In genomic region chr7:127473705-127474104, GRCm38 (mm10) we compare ENCODE assay signal across 10 mouse cellular contexts. TPM values are rescaled to one million over a fixed set of nuclear protein-coding genes. Genes with fewer than 3 reads are reported as not detected.
DNase-seq lines count a peak whose midpoint lies in the region; ATAC-seq and TF ChIP-seq lines count a peak whose summit lies in the region.
"Had no signal": no experiment of that assay in that cellular context is flagged by ENCODE, and none has a peak within 500 bp of the region (broad histone marks: within the 10 kb centered on the region; RNA-seq: fewer than 3 reads in every experiment).

No protein-coding gene starts in this region.

- H3K36me3 ChIP-seq in forebrain, postnatal 0 days (ENCODE audit: insufficient read depth), result peaks cover 32% of the 10 kb centered on the region
- H3K36me3 ChIP-seq in forebrain, embryonic 16.5 days (ENCODE audit: control insufficient read depth, insufficient read depth), result peaks cover 19% of the 10 kb centered on the region
- peaks cover 41% of the 10 kb centered on the region for H3K36me3 ChIP-seq in lung, embryonic 14.5 days (ENCODE audit: insufficient read depth)
- H3K36me3 ChIP-seq in liver, postnatal 0 days (replicated peaks; ENCODE audit: insufficient read depth, low read length), result peaks cover 41% of the 10 kb centered on the region

- H3K4me1 ChIP-seq in forebrain, postnatal 0 days (ENCODE audit: insufficient read depth), result peaks cover 17% of the 10 kb centered on the region
- peaks cover 27% of the 10 kb centered on the region for H3K4me1 ChIP-seq in forebrain, embryonic 16.5 days (replicated peaks; ENCODE audit: control insufficient read depth, insufficient read depth, low read length)
- H3K4me1 ChIP-seq in lung, embryonic 14.5 days (ENCODE audit: insufficient read depth), result peaks cover 9% of the 10 kb centered on the region
- peaks cover 19% of the 10 kb centered on the region for H3K4me1 ChIP-seq in liver, postnatal 0 days (ENCODE audit: insufficient read depth)

- no peak overlapping the region for H3K4me3 ChIP-seq in forebrain, postnatal 0 days (ENCODE audit: low read depth, low read length)
- H3K4me3 ChIP-seq in forebrain, embryonic 16.5 days (replicated peaks; ENCODE audit: low read length), result no peak overlapping the region
- H3K4me3 ChIP-seq in lung, embryonic 14.5 days (ENCODE audit: low read depth, low read length), result no peak overlapping the region
- H3K4me3 ChIP-seq in liver, postnatal 0 days (ENCODE audit: low read depth, low read length), result no peak overlapping the region
- H3K4me3 ChIP-seq: limb, embryonic 12.5 days had no signal

- no peak for ATAC-seq in forebrain, postnatal 0 days
- no peak for ATAC-seq in forebrain, embryonic 16.5 days
- no peak for ATAC-seq in lung, embryonic 14.5 days (ENCODE audit: insufficient read depth)
- ATAC-seq in liver, postnatal 0 days, result no peak

- no peak overlapping the region for H3K9ac ChIP-seq in forebrain, postnatal 0 days
- no peak overlapping the region for H3K9ac ChIP-seq in forebrain, embryonic 16.5 days (replicated peaks; ENCODE audit: low read depth, low read length)
- no peak overlapping the region for H3K9ac ChIP-seq in lung, embryonic 14.5 days
- no peak overlapping the region for H3K9ac ChIP-seq in liver, postnatal 0 days (replicated peaks)
- H3K9ac ChIP-seq: limb, embryonic 12.5 days had no signal

- no peak overlapping the region for H3K27ac ChIP-seq in forebrain, postnatal 0 days (ENCODE audit: low read depth, low read length)
- no peak overlapping the region for H3K27ac ChIP-seq in forebrain, embryonic 16.5 days (ENCODE audit: low read length)
- no peak overlapping the region for H3K27ac ChIP-seq in lung, embryonic 14.5 days (ENCODE audit: low read depth)
- H3K27ac ChIP-seq in liver, postnatal 0 days (ENCODE audit: low read depth), result no peak overlapping the region
- H3K27ac ChIP-seq: limb, embryonic 12.5 days had no signal

- no peak overlapping the region for H3K4me2 ChIP-seq in forebrain, postnatal 0 days (ENCODE audit: low read depth)
- H3K4me2 ChIP-seq in forebrain, embryonic 16.5 days (ENCODE audit: low read length), result no peak overlapping the region
- no peak overlapping the region for H3K4me2 ChIP-seq in lung, embryonic 14.5 days
- H3K4me2 ChIP-seq in liver, postnatal 0 days (ENCODE audit: low read depth, low read length), result no peak overlapping the region
- H3K4me2 ChIP-seq: limb, embryonic 12.5 days had no signal

- H3K27me3 ChIP-seq in forebrain, postnatal 0 days (ENCODE audit: insufficient read depth, low read length), result no peaks in the 10 kb centered on the region
- H3K27me3 ChIP-seq in forebrain, embryonic 16.5 days (replicated peaks; ENCODE audit: control insufficient read depth, insufficient read depth, low read length), result no peaks in the 10 kb centered on the region
- no peaks in the 10 kb centered on the region for H3K27me3 ChIP-seq in lung, embryonic 14.5 days (ENCODE audit: insufficient read depth, low read length)
- H3K27me3 ChIP-seq in liver, postnatal 0 days (ENCODE audit: insufficient read depth, low read length), result no peaks in the 10 kb centered on the region
- H3K27me3 ChIP-seq: limb, embryonic 12.5 days had no signal

- no peak for TF ChIP-seq EP300 in liver, postnatal 0 days (IDR thresholded peaks at IDR 0.05; ENCODE audit: low read depth)

- 76% methylated on average over 5 of the region's 5 CpGs for WGBS in forebrain, postnatal 0 days
- 76% methylated on average over 5 of the region's 5 CpGs for WGBS in forebrain, embryonic 16.5 days
- 85% methylated on average over 5 of the region's 5 CpGs for WGBS in lung, embryonic 14.5 days
- 86% methylated on average over 5 of the region's 5 CpGs for whole genome bisulfite sequencing in liver, postnatal 0 days (ENCODE audit: insufficient replicate concordance)

- TF ChIP-seq CTCF in forebrain, postnatal 0 days (IDR thresholded peaks at IDR 0.05; ENCODE audit: low read depth), result peak; percentile 48
- peak; percentile 34; the same call in 1 of the 2 replicates for TF ChIP-seq CTCF in lung, embryonic 14.5 days (IDR thresholded peaks at IDR 0.05; ENCODE audit: low read depth)
- TF ChIP-seq CTCF in liver, postnatal 0 days (IDR thresholded peaks at IDR 0.05; ENCODE audit: low read depth), result peak; percentile 38; the same call in 1 of the 2 replicates

- no peak for DNase-seq in forebrain, postnatal 0 days
- peak; percentile 20 for DNase-seq in lung, embryonic 14.5 days
- no peak for DNase-seq in lung, postnatal 4 days
- DNase-seq in ES-CJ7 (ENCODE audit: low read depth, low spot score), result peak; percentile 71
- DNase-seq in liver, postnatal 0 days, result no peak
- DNase-seq in T-cell, adult 2 months (ENCODE audit: low spot score), result no peak
- DNase-seq in cerebellum, postnatal 36 days, result no peak
- DNase-seq: adrenal gland, postnatal 14 days had no signal

- no peaks in the 10 kb centered on the region for H3K9me3 ChIP-seq in forebrain, postnatal 0 days (ENCODE audit: low read length)
- no peaks in the 10 kb centered on the region for H3K9me3 ChIP-seq in forebrain, embryonic 16.5 days (ENCODE audit: control insufficient read depth, low read length)
- no peaks in the 10 kb centered on the region for H3K9me3 ChIP-seq in lung, embryonic 14.5 days (ENCODE audit: low read depth, low read length)
- H3K9me3 ChIP-seq in liver, postnatal 0 days (ENCODE audit: low read length), result no peaks in the 10 kb centered on the region
- H3K9me3 ChIP-seq: limb, embryonic 12.5 days had no signal

RNA-seq across cellular contexts. Expression of gene Fbrs, which starts 5.3 kb away (rescaled TPM):
- total RNA-seq in forebrain, postnatal 0 days (2014; rRNA removed), result 23.7 and 31.9 TPM in 2 replicates
- 6.6 and 10.6 TPM in 2 replicates for polyA plus RNA-seq in forebrain, postnatal 0 days (2015; fragmentation: Nextera tagmentation; extraction: Ambion mirVana)
- 10.2 and 11.8 TPM in 2 replicates for polyA plus RNA-seq in forebrain, embryonic 16.5 days (2015; fragmentation: Nextera tagmentation; extraction: Ambion mirVana)
- polyA plus RNA-seq in lung, embryonic 14.5 days (2014; fragmentation: Nextera tagmentation; extraction: Ambion mirVana), result 12.8 and 16.1 TPM in 2 replicates
- 4.7 TPM in 2 replicates for polyA plus RNA-seq in liver, postnatal 0 days (2015; fragmentation: Nextera tagmentation; extraction: Ambion mirVana)

RNA-seq across cellular contexts. Expression of gene Prr14, which starts 14.3 kb away (rescaled TPM):
- total RNA-seq in forebrain, postnatal 0 days (2014; rRNA removed), result 29.0 and 36.1 TPM in 2 replicates
- 27.4 and 27.9 TPM in 2 replicates for polyA plus RNA-seq in forebrain, postnatal 0 days (2015; fragmentation: Nextera tagmentation; extraction: Ambion mirVana)
- polyA plus RNA-seq in forebrain, embryonic 16.5 days (2015; fragmentation: Nextera tagmentation; extraction: Ambion mirVana), result 42.8 and 45.3 TPM in 2 replicates
- polyA plus RNA-seq in lung, embryonic 14.5 days (2014; fragmentation: Nextera tagmentation; extraction: Ambion mirVana), result 44.3 TPM in 2 replicates
- polyA plus RNA-seq in liver, postnatal 0 days (2015; fragmentation: Nextera tagmentation; extraction: Ambion mirVana), result 16.0 and 17.6 TPM in 2 replicates

RNA-seq across cellular contexts. Expression of gene Zfp689, which starts 24.7 kb away (rescaled TPM):
- total RNA-seq in forebrain, postnatal 0 days (2014; rRNA removed), result 10.0 and 11.5 TPM in 2 replicates
- polyA plus RNA-seq in forebrain, postnatal 0 days (2015; fragmentation: Nextera tagmentation; extraction: Ambion mirVana), result 6.7 and 9.0 TPM in 2 replicates
- 14.6 and 17.7 TPM in 2 replicates for polyA plus RNA-seq in forebrain, embryonic 16.5 days (2015; fragmentation: Nextera tagmentation; extraction: Ambion mirVana)
- polyA plus RNA-seq in lung, embryonic 14.5 days (2014; fragmentation: Nextera tagmentation; extraction: Ambion mirVana), result 9.6 and 9.8 TPM in 2 replicates
- 1.4 and 1.5 TPM in 2 replicates for polyA plus RNA-seq in liver, postnatal 0 days (2015; fragmentation: Nextera tagmentation; extraction: Ambion mirVana)

RNA-seq across cellular contexts. Expression of gene Srcap, which starts 38.1 kb away (rescaled TPM):
- 29.3 and 39.9 TPM in 2 replicates for total RNA-seq in forebrain, postnatal 0 days (2014; rRNA removed)
- polyA plus RNA-seq in forebrain, postnatal 0 days (2015; fragmentation: Nextera tagmentation; extraction: Ambion mirVana), result 12.6 and 23.7 TPM in 2 replicates
- 46.3 and 51.5 TPM in 2 replicates for polyA plus RNA-seq in forebrain, embryonic 16.5 days (2015; fragmentation: Nextera tagmentation; extraction: Ambion mirVana)
- 61.6 and 71.3 TPM in 2 replicates for polyA plus RNA-seq in lung, embryonic 14.5 days (2014; fragmentation: Nextera tagmentation; extraction: Ambion mirVana)
- 6.7 and 7.7 TPM in 2 replicates for polyA plus RNA-seq in liver, postnatal 0 days (2015; fragmentation: Nextera tagmentation; extraction: Ambion mirVana)

RNA-seq across cellular contexts. Expression of gene Gm42715, which starts 45.7 kb away (rescaled TPM):
- total RNA-seq in forebrain, postnatal 0 days (2014; rRNA removed), result 18.1 and 28.3 TPM in 2 replicates
- 6.1 and 10.3 TPM in 2 replicates for polyA plus RNA-seq in forebrain, postnatal 0 days (2015; fragmentation: Nextera tagmentation; extraction: Ambion mirVana)
- polyA plus RNA-seq in forebrain, embryonic 16.5 days (2015; fragmentation: Nextera tagmentation; extraction: Ambion mirVana), result 16.3 and 18.8 TPM in 2 replicates
- 19.6 and 20.5 TPM in 2 replicates for polyA plus RNA-seq in lung, embryonic 14.5 days (2014; fragmentation: Nextera tagmentation; extraction: Ambion mirVana)
- 3.6 and 4.1 TPM in 2 replicates for polyA plus RNA-seq in liver, postnatal 0 days (2015; fragmentation: Nextera tagmentation; extraction: Ambion mirVana)

Comparison
In these comparisons a context has a peak if more than half of its experiments do, and no peak if none do; other contexts are left out.
1. DNase-seq: peak in lung, embryonic 14.5 days (single experiment) and ES-CJ7 (single experiment); none in forebrain, postnatal 0 days (single experiment), lung, postnatal 4 days (0 of 2), liver, postnatal 0 days (single experiment), T-cell, adult 2 months (single experiment) and cerebellum, postnatal 36 days (0 of 2).
2. Peak in every context shown above with its lines, with median percentiles within 50 percentile points of each other: CTCF ChIP-seq.